Mouse (Mus musculus) C2C12 (cell line): Measurements from ENCODE around the gene Hapln4. TPM values are rescaled to one million over a fixed set of nuclear protein-coding genes. Genes with fewer than 3 reads are reported as not detected.

Experiments used
- H3K27me3 ChIP-seq: one replicate; pipeline ENCODE4 v1.6.1; 2011; ENCODE audit not compliant: control insufficient read depth, insufficient read depth, insufficient read length
- H3K36me3 ChIP-seq: one replicate; pipeline ENCODE4 v1.6.1; 2011; ENCODE audit not compliant: control insufficient read depth, insufficient read depth
- H3K4me3 ChIP-seq: one replicate; pipeline ENCODE4 v1.5.1; 2011; ENCODE audit warnings: mild to moderate bottlenecking, control low read depth; ENCODE audit not compliant: poor library complexity, insufficient read depth, severe bottlenecking
- H3K79me2 ChIP-seq: one replicate; pipeline ENCODE4 v1.6.1; 2011; ENCODE audit not compliant: control insufficient read depth, insufficient read depth
- H3K79me3 ChIP-seq: one replicate; pipeline ENCODE4 v1.6.1; 2011; ENCODE audit warnings: low read depth, control low read depth
- H3ac ChIP-seq: one replicate; pipeline ENCODE3; 2011; ENCODE audit warnings: low read depth; ENCODE audit not compliant: control insufficient read depth, insufficient read length
- CEBPB ChIP-seq: IDR thresholded peaks from one replicate; pipeline ENCODE4 v1.6.1; 2011; ENCODE audit warnings: low read depth, mild to moderate bottlenecking, control low read depth, moderate library complexity
- CTCF ChIP-seq: IDR thresholded peaks from one replicate; pipeline ENCODE4 v1.5.1; 2011; ENCODE audit not compliant: control insufficient read depth, insufficient read depth, insufficient read length
- FOSL1 ChIP-seq: IDR thresholded peaks from one replicate; pipeline ENCODE4 v1.8.0; 2011; ENCODE audit warnings: mild to moderate bottlenecking, low read length; ENCODE audit not compliant: poor library complexity, insufficient read depth, severe bottlenecking
- MAX ChIP-seq: IDR thresholded peaks from one replicate; pipeline ENCODE4 v1.6.1; 2011; ENCODE audit warnings: mild to moderate bottlenecking, control low read depth
- MYOD1 ChIP-seq: IDR thresholded peaks from one replicate; pipeline ENCODE4 v1.6.1; 2011; ENCODE audit warnings: low read depth; ENCODE audit not compliant: control insufficient read depth, insufficient read length
- MYOG ChIP-seq: IDR thresholded peaks from one replicate; pipeline ENCODE4 v1.6.1; 2011; ENCODE audit not compliant: control insufficient read depth, insufficient read length; ENCODE audit errors: extremely low read depth
- USF1 ChIP-seq: IDR thresholded peaks from one replicate; pipeline ENCODE4 v1.6.1; 2011; ENCODE audit warnings: low read depth, mild to moderate bottlenecking, control low read depth, moderate library complexity
- polyA plus RNA-seq: library from polyadenylated mRNA; unstranded; fragments of >200 nt; fragmentation: generic; extraction: Trizol; gene quantifications from one replicate; pipeline ENCODE4 v1.2.1, GENCODE M21; 2012; ENCODE audit warnings: missing spikeins

The Hapln4 gene
- polyA plus RNA-seq, 1 experiment = 1.0 TPM

DNA sequence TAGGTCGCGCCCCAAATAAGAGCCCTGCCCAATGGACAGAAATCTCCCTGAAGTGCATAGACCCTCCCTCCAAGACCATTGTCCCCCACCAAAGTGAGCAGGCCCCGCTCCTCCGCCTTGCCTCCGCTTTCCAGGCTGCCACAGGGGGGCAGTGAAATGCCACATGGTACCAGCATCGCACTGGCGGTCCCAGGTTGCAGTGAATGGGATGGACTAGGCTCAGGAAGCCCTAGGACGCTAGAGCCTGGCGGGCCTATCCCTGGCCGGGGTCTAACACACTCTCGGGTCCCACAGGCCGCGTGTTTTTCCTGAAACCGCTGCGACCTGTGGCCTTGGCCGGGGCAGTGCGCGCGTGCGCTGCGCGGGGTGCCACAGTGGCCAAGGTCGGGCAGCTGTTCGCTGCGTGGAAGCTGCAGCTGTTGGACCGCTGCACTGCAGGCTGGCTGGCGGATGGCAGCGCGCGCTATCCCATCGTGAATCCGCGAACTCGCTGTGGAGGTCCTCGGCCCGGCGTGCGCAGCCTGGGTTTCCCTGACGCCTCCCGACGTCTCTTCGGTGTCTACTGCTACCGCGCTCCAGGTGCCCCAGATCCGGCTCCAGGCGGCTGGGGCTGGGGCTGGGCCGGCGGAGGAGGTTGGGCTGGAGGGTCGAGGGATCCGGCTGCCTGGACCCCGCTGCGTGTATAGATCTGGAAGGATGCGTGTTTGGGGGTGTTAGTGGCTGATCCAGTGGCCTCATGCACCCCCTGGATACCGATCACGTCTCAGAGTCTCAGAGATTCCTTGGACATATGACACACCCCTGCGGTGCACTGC lies 4.8 kb downstream of the Hapln4 start:
- Histone ChIP-seq H3K79me3 (no peaks in the 10 kb centered on the region), H3K4me3 (no peak overlapping the region), H3K36me3 (no peaks in the 10 kb centered on the region), H3K27me3 (peaks cover 59% of the 10 kb centered on the region), H3K79me2 (no peaks in the 10 kb centered on the region), H3ac (no peak overlapping the region)
- no peak for TF ChIP-seq FOSL1
- no peak for TF ChIP-seq MAX
- peak; percentile 39 for TF ChIP-seq CTCF
- TF ChIP-seq USF1 = no peak

DNA sequence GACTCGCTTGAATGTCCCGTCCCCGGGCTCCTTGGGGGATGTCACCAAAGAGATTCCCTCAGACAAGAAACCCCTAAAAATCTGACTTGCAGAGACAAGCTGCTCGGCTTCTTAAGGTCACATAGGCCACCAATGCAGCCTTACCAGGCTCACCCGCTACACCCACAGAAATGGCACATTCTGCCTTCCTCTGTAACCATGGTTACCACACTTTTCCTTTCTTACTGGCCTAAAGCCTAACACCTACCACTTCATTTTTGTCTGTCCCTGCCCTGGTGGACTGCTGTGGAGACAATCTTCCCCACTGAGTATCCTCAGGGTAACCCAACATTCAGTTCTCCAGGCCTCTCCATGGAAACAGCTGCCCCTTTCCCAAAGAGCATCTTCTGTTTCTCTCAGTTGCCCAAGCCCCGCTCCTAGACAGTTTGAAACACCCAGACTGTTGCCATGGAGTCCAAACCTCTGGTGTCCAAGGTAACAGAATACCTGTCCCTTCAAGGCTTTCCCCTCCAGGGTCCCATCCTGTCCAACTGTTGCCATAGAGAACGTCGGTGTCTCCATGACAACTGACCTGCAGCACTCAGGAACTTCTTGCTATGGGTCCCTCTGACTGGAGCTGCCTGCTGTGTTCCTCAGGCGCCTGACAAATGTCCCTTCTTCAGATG lies 6.2 kb downstream of the Hapln4 start:
- Histone ChIP-seq H3K36me3 (no peaks in the 10 kb centered on the region), H3K79me3 (no peaks in the 10 kb centered on the region), H3ac (no peak overlapping the region), H3K79me2 (no peaks in the 10 kb centered on the region), H3K27me3 (peaks cover 52% of the 10 kb centered on the region), H3K4me3 (no peak overlapping the region)
- TF ChIP-seq MYOD1 (no peak), FOSL1 (no peak), CTCF (no peak), CEBPB (no peak), USF1 (no peak), MYOG (no peak), MAX (no peak)

DNA sequence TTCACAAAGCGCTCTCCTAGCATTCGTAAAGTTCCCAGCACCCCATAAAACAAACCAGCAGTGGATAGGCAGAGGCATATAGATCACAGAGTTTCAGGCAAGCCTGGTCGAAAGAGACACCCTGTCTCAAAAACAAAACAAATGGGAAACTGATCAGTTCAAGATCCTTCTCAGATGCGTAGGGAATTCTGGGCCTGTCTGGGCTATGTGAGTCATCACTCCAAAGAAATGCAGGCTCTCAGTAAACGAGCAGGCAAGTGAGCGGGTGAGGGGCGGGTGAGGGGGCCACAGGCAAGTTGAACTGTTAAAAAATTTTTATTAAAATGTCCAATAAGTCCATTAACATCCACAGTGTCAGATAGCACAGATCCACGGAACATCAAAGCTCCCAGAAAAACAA lies 9.5 kb downstream of the Hapln4 start:
- Histone ChIP-seq H3ac (no peak overlapping the region), H3K4me3 (no peak overlapping the region), H3K36me3 (no peaks in the 10 kb centered on the region), H3K27me3 (peaks cover 47% of the 10 kb centered on the region), H3K79me3 (no peaks in the 10 kb centered on the region), H3K79me2 (no peaks in the 10 kb centered on the region)
- TF ChIP-seq FOSL1 = no peak
- no peak for TF ChIP-seq MYOG
- TF ChIP-seq MAX = no peak
- TF ChIP-seq CEBPB = no peak
- TF ChIP-seq MYOD1 = no peak
- TF ChIP-seq USF1 = no peak

DNA sequence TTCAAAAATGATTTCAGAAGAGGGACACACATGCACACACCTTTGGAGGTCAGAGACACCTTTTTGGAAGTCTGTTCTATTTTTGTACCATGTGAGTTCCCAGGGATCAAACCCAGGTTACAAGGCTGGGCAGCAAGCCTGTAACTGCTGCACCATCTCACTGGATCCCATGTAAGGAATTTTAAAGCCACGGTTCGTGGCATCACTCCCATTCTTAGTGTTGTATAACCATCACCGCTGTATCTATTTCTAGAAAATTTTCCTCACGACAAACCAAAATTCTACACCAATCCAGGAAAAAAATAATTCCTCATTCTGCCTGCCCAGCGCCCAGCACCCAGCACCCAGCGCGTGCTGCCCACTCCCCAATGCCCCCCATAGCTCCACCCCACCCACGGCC lies 16.0 kb downstream of the Hapln4 start:
- Histone ChIP-seq H3K4me3 (no peak overlapping the region), H3K79me2 (no peaks in the 10 kb centered on the region), H3K36me3 (no peaks in the 10 kb centered on the region), H3K79me3 (no peaks in the 10 kb centered on the region), H3K27me3 (peaks cover 40% of the 10 kb centered on the region), H3ac (no peak overlapping the region)
- TF ChIP-seq CEBPB = no peak
- TF ChIP-seq MYOG = no peak
- no peak for TF ChIP-seq MAX
- TF ChIP-seq MYOD1 = no peak
- TF ChIP-seq CTCF = no peak
- no peak for TF ChIP-seq FOSL1
- TF ChIP-seq USF1 = no peak

DNA sequence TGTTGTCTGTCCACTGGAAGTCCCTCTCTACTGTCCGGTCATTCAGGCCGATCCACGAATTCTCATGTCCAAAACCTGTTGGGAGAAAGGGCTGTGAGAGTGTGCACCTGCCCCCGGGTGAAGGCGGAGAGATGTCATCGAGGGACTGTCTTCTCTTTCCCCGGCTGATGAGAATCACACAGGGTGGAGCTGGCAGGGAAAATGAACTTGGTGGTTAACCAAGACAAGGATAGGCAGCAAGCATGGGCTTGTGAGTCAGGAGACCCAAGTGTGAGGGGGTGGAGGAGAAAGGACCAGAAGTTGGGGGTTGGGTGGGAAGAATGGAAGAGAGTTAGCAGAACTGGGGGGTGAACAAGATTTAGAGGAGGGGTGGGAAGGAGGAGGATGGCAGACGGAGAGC lies 17.0 kb downstream of the Hapln4 start:
- peaks cover 36% of the 10 kb centered on the region for H3K27me3 ChIP-seq
- H3K4me3 ChIP-seq = no peak overlapping the region
- H3K79me2 ChIP-seq = no peaks in the 10 kb centered on the region
- no peaks in the 10 kb centered on the region for H3K79me3 ChIP-seq
- no peak for TF ChIP-seq USF1
- TF ChIP-seq FOSL1 = no peak
- no peak for TF ChIP-seq MYOG
- TF ChIP-seq MAX = no peak
- TF ChIP-seq CEBPB = no peak
- no peak for TF ChIP-seq CTCF
- no peak for TF ChIP-seq MYOD1
- H3ac ChIP-seq = no peak overlapping the region
- no peaks in the 10 kb centered on the region for H3K36me3 ChIP-seq

DNA sequence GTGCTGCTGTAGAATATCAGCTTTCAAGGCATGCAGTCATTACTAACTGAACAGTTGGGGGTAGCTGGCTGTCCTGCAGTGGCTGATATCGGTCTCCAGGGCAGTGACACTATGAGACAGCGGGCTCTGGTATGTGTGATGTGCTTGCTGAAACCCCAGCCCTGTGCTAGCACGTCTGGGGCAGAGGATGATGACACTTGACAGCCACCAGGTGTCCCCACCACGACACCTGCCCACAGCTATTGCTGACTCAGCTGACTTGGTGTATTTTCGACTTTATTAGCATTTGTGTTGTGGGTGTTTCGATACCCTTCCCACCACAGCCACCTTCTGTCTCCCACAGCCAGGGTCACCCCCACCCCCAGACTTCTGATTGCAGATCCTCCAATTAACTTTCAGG lies 21.2 kb downstream of the Hapln4 start:
- H3K79me3 ChIP-seq = no peaks in the 10 kb centered on the region
- H3K79me2 ChIP-seq = no peaks in the 10 kb centered on the region
- no peaks in the 10 kb centered on the region for H3K36me3 ChIP-seq
- no peak overlapping the region for H3ac ChIP-seq
- TF ChIP-seq CEBPB (no peak), CTCF (peak; percentile 20)
- H3K27me3 ChIP-seq = peaks cover 47% of the 10 kb centered on the region
- no peak overlapping the region for H3K4me3 ChIP-seq
